Mouse (Mus musculus) layer of hippocampus, postnatal 10 days (tissue): ENCODE data around the gene Dynll2. TPM values are rescaled to one million over a fixed set of nuclear protein-coding genes. Genes with fewer than 3 reads are reported as not detected.
"Not testable (repeated sequence)": the region's sequence is repeated elsewhere in the genome, so short reads cannot be mapped to it uniquely, and the experiment has no call there.

ENCODE experiments used
- DNase-seq, 2 experiments: peaks; one replicate each; pipeline ENCODE4 v3.0.0; 2021; ENCODE audit warnings: low spot score in 2 of 2
- total RNA-seq, 2 experiments: library from RNA; stranded (reverse); gene quantifications; 2 replicates each; pipeline ENCODE4 v1.2.3; 2021

The Dynll2 gene
- total RNA-seq, 2 experiments from 2014 or later: 368 to 386 TPM

- no peak for DNase-seq
Measured at GRCm38 (mm10) chr11:87991806-87992205, 4.5 kb upstream of the Dynll2 start.

- no peak for DNase-seq
Measured at GRCm38 (mm10) chr11:87987861-87988260, 528 bp upstream of the Dynll2 start.

GRCm38 (mm10) chr11:87986141-87986741 is 1.1 kb downstream of the Dynll2 start:
- DNase-seq: peak; percentile 41 to 60

- no peak for DNase-seq
Measured at GRCm38 (mm10) chr11:87985643-87986042, 1.7 kb downstream of the Dynll2 start.

GRCm38 (mm10) chr11:87984571-87984970 is 2.8 kb downstream of the Dynll2 start:
- no peak for DNase-seq

GRCm38 (mm10) chr11:87978905-87979304 is 8.4 kb downstream of the Dynll2 start:
- DNase-seq: no peak

- not testable (repeated sequence) for DNase-seq
Measured at GRCm38 (mm10) chr11:87977021-87977420, 10.3 kb downstream of the Dynll2 start.

GRCm38 (mm10) chr11:87974477-87975181 is 12.7 kb downstream of the Dynll2 start:
- DNase-seq: peak; percentile 71 to 76

- DNase-seq: no peak
Measured at GRCm38 (mm10) chr11:87973559-87974305, 13.6 kb downstream of the Dynll2 start.

- no peak for DNase-seq
Measured at GRCm38 (mm10) chr11:87972829-87973228, 14.5 kb downstream of the Dynll2 start.

GRCm38 (mm10) chr11:87968356-87969122 is 18.8 kb downstream of the Dynll2 start:
- no peak for DNase-seq

- peak; percentile 87 to 88 for DNase-seq
Measured at GRCm38 (mm10) chr11:87967692-87968289, 19.5 kb downstream of the Dynll2 start.

- no peak for DNase-seq
Measured at GRCm38 (mm10) chr11:87966214-87966613, 21.1 kb downstream of the Dynll2 start.

GRCm38 (mm10) chr11:87965293-87965692 is 22.0 kb downstream of the Dynll2 start:
- DNase-seq: no peak

- no peak for DNase-seq
Measured at GRCm38 (mm10) chr11:87957066-87957465, 30.3 kb downstream of the Dynll2 start.

- no peak for DNase-seq
Measured at GRCm38 (mm10) chr11:87955144-87955543, 32.2 kb downstream of the Dynll2 start.

- peak in 1 of 2 experiments; percentile 32 for DNase-seq
Measured at GRCm38 (mm10) chr11:87949990-87950389, 37.3 kb downstream of the Dynll2 start.

- DNase-seq: no peak
Measured at GRCm38 (mm10) chr11:87935467-87935866, 51.9 kb downstream of the Dynll2 start.

GRCm38 (mm10) chr11:87933731-87934130 is 53.6 kb downstream of the Dynll2 start:
- peak in 1 of 2 experiments; percentile 5 for DNase-seq

- no peak for DNase-seq
Measured at GRCm38 (mm10) chr11:87930348-87930747, 57.0 kb downstream of the Dynll2 start.
